Mouse (Mus musculus) cerebellum, postnatal 10 days (tissue): ENCODE measurements around the gene Lmo2.
"Not testable (repeated sequence)": the region's sequence is repeated elsewhere in the genome, so short reads cannot be mapped to it uniquely, and the experiment has no call there.

Source experiments
- DNase-seq, 2 experiments: peaks; one replicate each; pipeline ENCODE4 v3.0.0; 2021; ENCODE audit warnings: mixed read lengths in 2 of 2

The Lmo2 gene

DNA sequence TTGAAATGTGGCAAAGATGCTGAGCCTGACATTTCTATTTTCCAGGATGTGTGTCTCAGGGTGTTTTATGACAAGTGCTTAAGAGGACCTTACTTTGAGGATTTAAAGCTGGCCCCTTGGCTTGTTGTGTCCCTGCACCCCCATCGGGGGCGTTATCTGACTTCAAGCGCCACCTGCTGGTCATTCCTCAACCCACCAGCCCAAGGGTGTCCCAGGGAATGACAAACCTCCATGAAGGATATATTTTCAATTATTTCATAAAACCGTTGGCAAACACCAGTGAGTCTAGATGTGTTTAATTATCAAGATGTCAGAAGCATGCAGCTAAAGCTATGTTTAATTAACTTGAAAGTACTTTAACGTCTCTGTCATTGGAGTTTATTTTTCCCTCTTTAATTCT lies 24.5 kb downstream of the Lmo2 start:
- peak; percentile 92 to 94 for DNase-seq

DNA sequence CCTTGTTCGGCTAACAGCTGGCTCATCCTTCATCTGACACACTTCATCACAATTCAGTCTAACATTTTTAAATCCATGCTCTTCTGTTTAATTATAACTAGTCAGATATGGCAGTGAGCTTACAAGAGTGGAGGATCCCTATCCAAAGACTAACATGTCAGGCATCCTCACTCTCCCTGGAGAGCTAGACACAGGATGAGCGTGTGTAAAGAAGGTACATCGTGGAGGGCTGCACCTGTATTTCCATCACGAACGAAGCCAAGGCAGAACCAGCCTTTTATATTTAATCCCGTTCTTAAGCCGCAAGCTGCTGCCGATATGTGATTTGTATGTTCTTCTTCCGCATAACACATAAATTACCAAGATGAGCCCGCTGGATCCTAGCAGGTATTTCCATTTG lies 25.4 kb downstream of the Lmo2 start:
- no peak for DNase-seq

DNA sequence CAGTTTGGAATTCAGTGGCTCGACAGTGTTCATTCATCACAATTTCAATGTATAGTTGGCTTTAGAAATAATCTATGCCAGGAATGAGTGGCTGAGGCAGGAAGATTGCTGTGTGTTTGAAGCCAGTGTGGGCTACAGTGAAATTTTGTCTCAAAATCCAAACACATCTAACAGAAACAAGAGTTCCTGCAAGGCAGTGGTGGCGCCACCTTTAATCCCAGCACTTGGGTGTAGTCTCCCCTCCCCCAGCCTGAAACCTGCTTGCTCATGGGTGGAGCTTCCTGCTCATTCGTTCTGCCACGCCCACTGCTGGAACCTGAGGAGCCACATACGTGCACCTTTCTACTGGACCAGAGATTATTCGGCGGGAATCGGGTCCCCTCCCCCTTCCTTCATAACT lies 29.8 kb downstream of the Lmo2 start:
- DNase-seq = not testable (repeated sequence)

DNA sequence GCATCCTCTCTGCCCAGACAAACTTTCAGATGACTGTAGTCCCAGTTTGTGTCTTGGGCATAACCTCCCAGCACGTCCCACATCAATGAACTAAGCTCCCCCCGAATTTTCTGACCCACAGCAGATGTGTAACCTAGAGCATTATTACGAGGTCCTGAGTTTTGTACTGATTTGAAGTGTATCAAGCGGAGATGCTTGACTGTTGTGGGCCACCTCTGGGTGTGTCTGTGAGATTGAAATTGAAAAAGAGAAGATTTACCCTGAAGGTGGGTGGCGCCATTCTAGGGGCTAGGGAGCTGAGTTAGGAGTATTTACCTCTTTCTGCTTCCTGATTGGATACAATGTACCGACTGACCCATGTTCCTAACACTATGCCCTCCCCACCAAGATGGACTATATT lies 31.9 kb downstream of the Lmo2 start:
- no peak for DNase-seq

DNA sequence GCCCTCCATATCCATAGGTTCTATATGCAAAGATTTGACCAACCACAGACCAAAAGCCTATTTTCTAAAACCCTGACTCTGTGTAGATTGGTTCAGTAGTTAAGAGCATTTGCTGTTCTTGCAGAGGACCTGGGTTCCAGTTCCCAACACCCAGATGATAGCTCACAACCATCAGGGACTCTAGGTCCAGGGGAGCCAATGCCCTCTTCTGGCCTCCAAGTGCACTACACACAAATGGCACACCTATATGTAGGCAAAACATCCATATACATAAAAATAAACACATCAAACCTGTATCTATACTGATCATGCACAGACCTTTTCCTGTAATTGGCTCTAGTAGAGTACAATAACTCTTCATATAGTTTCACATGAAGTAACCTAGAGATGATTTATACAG lies 33.5 kb downstream of the Lmo2 start:
- no peak for DNase-seq

DNA sequence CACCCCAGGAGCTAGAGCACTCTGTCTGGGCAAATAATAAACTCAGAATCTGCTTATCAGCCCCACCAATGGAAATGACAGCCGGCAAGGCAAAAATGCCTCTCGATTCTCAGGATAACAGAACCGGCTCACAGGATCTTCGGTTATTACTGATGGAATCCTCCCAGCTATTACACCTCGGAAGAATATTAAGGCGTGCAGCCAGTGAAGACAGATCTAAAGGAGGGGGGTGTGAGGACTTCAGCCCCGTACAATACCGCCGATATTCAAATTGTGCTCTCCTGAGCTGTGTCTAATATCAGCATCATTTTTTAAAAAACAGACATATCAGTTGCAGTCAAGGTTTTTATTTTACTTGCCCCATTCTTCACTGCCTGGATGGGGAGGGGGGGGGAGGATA lies 34.4 kb downstream of the Lmo2 start:
- DNase-seq = no peak

DNA sequence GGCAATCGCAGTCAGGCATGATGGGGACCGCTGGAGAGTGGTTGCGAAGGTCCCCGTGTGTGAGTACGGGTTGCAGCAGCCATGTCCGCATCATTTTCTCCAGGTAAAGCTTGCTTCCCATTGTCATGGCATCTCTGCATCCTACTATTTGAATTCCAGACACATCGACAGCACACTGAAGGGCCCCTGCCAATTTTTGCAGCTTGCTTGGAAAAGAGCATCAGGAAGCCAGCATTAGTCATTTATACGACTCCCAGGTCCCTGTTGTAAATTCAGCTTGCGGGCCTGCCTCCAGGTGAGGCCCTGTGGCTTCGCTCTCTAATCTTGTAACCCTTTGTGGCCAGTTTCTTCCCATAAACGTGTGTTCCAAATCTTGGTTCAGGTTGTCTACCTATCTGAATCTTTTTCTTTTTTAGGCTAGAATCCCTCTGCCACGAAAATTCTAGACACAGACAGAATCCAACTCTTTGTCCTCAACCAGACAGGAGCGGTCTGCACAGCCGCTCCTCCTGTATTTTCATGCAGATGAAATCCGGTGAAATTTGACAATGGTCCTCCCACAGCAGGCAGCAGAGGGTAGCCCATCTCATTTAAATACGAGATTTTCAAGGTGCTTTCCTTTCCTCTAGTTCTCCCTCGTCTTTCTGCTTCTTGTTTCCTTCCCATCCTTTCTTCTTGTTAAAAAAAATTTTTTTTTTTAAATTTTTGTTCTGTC lies 35.0 kb downstream of the Lmo2 start:
- peak; percentile 42 to 52 for DNase-seq

DNA sequence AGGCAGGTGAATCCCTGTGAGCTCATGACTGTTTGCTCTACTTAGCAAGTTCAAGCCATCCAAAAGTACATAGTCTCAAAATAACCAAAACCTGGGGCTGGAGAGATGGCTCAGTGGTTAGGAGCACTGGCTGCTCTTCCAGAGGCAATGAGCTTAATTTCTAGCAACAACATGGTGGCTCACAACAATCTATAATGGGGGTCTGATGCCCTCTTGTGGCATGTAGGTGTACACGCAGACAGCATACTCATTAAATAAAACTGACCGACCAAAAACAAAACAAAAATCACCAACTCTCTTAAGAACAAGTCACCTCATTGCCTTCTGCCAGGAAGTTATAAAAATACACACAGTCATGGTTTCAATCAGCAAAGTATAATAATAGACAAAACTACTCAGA lies 43.3 kb downstream of the Lmo2 start:
- peak; percentile 31 to 39 for DNase-seq

DNA sequence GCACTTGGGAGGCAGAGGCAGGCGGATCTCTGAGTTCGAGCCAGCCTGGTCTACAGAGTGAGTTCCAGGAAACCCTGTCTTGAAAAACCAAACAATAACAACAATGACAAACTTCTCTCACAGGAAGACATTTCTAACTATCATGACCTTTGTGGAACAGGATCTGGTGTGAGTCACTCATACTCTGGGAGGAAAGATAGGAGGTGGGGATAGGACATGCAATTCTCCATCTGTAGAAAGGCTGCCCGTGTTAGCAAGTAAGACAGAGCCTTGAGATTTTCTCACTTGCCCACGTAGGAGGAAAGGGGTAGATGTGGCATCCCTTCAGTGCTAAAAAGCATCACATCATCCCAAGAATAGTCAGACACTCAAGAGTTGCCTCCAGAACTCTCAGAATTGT lies 44.1 kb downstream of the Lmo2 start:
- DNase-seq = no peak

DNA sequence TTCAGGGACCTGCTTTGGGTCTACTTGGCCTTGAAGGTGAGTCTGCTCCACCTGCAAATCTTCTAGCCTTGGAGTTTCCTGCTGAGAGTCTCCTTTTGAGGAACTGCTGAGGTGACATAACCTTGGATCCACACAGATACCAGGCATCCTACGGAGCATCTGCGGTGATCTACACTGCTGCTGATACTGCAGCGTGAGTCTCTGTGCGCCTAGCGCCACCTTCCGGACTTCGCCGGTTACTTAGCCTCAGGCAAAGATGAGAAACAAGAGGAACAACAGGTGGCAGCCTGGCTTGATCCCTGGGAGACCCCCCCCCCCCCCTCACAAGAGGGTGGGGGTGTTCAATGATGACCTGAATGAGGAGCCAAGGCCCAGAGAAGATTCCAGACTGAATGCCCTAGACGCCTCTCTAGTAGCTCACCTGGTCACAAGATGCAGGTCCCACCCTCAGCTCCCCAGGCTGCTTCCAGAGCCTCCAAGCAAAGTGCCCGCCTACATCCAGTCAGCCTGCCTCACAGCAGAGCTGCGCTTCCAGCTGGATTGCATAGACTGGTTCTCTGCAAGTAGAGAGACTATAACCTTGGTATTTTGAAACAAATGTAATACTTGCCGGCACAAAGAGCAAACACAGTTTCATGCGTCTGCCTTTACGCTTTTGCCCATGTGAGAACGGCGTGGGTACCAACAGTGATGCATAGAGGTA lies 45.1 kb downstream of the Lmo2 start:
- peak; percentile 81 to 85 for DNase-seq

DNA sequence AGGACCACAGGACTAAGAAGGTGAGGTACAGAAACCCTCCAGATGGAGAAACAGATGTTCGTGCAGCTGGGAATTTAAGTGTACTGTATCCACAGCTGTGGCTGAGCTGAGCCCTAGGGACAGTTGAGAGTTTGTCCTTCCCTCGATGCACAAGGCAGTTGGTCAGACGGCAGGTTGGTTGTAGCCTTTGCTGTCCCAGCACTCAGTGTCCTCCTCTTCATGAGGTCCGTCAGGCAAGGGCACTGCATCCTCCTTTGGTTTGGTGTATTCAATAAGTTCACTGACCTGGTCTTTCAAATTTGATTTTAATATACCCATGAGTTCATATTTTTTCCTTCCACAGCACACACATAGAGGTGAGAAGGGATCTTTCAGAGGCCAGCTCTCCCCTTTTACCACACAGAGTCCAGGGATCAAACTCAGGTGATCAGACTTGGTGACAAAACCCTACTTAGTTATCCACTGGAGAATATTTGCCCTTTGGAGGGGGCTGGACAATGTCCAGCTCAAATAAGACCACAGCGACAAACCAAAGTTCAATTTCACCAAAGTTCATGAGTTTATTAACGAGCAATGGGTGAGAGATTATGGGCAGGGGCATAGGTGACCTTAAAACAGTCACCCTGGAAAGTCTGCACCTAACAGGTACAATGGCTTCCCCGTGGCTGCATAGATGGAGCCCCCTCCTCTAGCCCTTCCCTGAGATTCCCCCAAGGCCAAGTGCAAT lies 50.2 kb downstream of the Lmo2 start:
- no peak for DNase-seq

DNA sequence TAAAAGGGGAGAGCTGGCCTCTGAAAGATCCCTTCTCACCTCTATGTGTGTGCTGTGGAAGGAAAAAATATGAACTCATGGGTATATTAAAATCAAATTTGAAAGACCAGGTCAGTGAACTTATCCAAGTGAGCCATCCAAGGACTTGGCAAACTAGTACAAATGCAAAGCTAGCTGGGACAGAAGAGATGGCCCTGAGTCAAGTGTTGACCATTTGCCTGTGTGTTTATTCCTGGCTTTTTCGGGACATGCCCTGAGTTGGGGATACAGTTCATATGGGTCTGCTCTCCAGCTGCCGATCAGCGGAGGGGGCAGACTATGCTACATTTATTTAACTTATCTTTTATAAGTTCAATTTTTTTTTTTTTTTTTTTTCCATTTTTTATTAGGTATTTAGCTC lies 51.1 kb downstream of the Lmo2 start:
- DNase-seq = not testable (repeated sequence)

DNA sequence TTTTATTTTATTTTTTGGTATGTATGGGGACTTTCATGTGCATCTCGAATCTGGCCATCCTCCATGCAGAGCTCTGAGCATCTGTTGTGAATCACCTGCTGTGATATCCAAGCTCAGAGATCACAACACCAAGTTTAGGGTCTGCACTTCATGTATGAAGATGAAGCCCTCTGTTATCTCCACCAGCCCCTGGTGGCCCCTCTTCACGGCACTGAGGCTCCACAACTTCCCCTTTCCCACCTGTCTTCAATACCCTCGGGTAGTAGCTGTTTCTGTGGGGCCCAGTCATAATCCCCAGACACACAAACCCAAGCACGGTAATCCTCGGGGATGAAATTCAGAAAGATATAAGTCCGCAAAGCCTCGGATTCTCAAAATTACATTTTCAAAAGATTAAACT lies 65.3 kb downstream of the Lmo2 start:
- DNase-seq = no peak

DNA sequence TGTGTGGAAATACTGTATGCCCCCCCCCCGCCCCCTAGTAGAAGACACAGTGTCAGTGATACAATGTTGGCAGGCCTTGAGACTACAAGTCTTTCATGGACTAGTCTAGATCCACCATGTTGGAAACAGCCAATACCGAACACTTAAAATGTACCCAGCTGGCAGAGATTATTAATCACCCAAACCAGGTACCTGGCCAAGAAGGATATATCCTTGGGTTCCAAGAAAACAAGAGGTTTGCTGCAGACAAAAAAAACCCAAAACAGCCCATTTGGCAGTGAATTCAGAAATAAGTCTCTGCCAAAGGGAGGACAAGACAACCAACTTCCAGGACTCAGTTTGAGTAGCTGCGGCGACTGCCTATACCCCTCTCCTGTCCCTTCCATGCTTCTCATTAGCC lies 66.9 kb downstream of the Lmo2 start:
- DNase-seq = no peak

DNA sequence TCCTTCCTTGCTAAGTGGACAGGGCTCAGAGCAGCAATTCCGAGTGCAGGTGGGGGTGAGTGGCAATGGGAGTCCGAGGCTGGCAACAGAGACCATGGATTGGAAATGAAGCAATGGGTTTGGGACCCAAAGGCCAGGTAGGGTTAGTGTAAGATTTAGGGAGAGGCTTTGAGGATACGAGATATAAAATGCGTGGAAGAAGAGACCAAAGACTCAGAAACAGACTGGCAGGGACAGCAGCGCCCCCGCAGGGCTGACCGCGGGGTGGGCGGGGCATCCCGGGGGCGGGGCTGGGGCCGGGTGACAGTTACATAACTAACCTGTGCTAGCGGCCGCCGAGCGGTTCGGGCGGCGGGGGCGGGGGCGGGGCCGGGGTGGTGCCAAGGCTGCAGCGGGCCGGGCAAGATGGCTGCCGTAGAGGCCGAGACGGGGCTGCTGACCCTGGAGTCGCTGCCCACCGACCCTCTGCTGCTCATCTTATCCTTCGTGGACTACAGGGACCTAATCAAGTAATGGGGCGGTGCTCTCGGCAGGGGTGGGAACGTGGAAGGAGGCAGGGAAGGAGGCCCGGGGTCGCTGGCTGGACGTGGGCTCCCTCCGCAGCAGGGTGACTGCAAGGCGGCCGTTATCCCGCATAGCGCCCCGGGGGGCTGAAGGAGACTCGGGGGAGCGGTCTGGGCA lies 69.8 kb downstream of the Lmo2 start, which contains the start of gene Fbxo3:
TSS of gene Fbxo3 (plus strand) at position 264 of the 681 bp plus-strand sequence.
- peak; percentile 92 to 95 for DNase-seq

DNA sequence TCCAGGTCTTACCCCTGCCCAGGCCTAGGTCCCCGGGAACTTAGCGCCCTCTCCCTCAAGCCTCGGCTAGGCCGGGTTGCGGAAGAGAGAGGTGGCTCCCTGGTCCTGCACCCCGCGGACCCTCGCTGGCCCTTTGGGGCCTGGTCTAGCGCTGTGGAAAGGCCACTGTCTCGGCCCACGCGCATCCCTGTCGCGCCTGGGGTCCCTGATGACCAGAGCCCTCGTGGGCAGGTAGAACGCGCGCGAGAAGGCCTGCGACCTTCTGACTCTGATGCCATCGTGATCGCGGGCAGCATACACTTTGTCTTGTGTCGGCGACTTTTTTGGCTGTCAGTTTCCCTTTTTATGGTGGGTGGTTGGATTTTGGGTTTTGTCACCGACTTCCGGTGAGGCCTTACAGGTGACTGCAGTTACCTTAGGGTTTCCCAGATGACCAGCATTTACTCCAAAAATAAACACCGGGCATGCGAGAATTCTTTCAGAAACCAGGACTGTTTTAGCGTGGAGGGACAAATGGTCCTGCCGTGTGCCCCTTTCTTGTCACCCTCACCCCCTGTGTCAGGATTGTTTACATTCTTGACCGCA lies 70.4 kb downstream of the Lmo2 start, which contains the start of gene 4931422A03Rik:
TSS of gene 4931422A03Rik (minus strand) at position 223 of the 585 bp plus-strand sequence.
- DNase-seq = no peak

DNA sequence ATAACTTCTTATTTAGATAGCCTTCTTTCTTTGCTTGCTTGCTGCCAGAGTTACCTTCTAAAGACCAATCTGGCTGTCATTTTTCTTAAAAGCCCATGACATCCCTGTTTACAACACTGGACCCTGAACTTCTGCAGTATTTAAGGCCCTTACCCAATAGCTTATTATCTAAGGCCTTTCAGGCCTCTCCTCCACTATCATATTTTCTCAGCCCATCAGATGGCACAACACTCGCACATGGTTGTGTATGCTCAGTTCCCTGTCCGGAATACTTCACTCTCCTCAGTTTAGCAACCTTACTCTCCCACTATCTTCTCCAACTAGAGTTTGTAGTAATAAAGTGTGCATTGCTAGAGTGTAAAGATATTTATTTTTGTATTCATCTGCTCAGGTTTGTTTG lies 71.3 kb downstream of the Lmo2 start:
- no peak for DNase-seq

DNA sequence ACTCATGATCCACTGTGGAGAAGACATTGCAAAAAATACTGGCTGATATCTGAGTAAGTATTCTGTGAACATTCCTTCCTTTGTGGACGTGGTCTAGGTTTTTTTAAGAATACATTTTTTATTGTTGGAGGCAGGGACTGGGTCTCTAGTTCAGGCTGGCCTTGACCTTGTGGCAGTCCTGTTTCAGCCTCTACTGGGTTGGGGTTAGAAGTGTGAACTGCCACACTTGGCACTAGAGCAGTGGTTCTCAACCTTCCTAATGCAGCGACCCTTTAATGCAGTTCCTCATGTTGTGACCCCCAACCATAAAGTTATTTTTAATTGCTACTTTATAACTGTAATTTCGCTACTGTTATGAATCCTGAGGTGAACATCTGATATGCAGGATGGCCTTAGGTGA lies 72.6 kb downstream of the Lmo2 start:
- DNase-seq = no peak
